Mouse (Mus musculus): Measurements from ENCODE around the gene Nuak2.

GRCm38 (mm10) chr1:132370681-132371173 lies 54.8 kb downstream of the Nuak2 start:
- no peak for TF ChIP-seq GATA1 (IDR thresholded peaks at IDR 0.05; ENCODE audit: borderline replicate concordance, low read length)
- no peak for TF ChIP-seq FLI1 (IDR thresholded peaks at IDR 0.05; ENCODE audit: low read length)

All from megakaryocyte, embryonic 14.5 days (primary cell).